Mouse (Mus musculus) monocyte, adult 5-6 weeks (primary cell): ENCODE results near the gene Zxdc. TPM values are rescaled to one million over a fixed set of nuclear protein-coding genes. Genes with fewer than 3 reads are reported as not detected.

ENCODE experiments used
- ATAC-seq: fragments of 153-309, 156-312 bp; replicated peaks from 2 replicates; pipeline ENCODE4 v1.8.0; 2017; ENCODE audit warnings: mild to moderate bottlenecking; ENCODE audit not compliant: low TSS enrichment, insufficient number of reproducible peaks, severe bottlenecking, poor library complexity, low FRiP score
- total RNA-seq: library from RNA; stranded (forward); fragments of 200-1000, 200-491, 200-594 nt; gene quantifications from 3 replicates; pipeline ENCODE4 v1.2.3, GENCODE M21; 2017

Zxdc gene
- total RNA-seq, 1 experiment from 2014 or later = 7.6 TPM

DNA sequence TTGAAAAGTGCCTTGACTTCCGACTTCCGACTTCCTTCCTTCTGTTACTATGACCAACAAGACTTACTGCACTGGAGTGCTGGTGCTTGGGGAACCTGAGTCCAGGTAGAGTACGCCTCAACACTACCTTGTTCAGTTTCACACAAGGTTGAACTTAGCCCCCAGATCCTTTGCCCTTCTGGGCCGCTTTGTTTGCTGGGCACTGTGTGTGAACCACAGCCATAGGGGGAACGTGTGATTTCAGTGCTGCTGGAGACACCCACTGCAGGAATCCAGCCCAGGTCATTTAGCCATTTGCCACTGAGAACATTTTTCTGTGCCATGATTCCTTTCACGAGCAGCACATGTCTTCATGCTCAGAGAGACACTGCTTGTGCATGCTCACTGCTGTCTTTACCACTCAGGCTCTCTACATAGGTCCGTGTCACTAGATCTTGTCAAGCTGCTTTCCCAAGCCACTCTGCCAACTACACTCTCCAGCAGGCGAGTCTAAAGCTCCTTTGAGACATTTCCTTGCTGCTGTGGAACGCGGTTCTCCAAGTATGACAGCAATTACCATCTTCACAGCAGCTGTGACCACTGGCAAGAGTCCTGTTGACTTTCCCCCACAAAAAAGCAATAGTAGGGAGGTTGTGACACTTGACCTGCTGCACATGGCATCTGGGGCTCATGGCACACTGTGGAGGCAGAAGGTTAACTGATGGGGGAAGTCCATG is 67.1 kb downstream of the Zxdc start:
- ATAC-seq = no peak

DNA sequence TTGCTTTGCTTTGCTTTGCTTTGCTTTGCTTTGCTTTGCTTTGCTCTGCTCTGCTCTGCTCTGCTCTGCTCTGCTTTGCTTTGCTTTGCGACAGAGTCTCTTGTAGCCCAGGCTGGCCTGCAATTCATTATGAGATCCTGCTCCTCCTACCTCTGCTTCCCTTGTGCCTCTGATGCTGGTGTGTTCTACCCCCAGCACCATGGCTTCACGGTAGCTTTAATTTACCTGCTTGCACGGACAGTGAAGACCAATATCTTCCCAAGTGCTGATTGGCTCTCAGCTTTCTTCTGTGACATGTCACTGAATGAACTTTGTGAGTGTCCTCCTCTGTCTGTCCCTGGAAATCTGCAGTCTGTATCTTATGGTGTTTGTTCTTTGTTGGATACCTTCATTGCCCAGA is 67.7 kb downstream of the Zxdc start:
- no peak for ATAC-seq

DNA sequence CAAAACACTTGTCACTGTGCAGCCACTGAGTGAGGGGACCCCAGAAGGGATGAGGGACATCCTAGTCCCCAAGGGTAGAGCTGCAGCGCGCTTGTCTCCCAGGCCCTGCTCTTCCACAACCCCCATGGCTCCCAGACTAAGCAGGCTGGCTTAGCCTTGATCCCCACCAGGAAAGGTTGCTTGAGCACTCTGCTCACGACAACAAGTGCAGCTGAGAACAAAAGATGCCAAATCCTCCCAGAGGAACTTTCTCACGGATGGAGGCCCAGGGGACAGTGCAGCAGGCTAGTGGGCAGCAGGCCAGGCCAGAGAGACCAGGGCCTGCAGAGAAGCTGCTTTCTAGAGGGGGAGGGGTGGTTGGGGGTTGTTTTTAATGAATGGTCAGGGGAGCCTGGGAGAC is 77.6 kb downstream of the Zxdc start:
- no peak for ATAC-seq

DNA sequence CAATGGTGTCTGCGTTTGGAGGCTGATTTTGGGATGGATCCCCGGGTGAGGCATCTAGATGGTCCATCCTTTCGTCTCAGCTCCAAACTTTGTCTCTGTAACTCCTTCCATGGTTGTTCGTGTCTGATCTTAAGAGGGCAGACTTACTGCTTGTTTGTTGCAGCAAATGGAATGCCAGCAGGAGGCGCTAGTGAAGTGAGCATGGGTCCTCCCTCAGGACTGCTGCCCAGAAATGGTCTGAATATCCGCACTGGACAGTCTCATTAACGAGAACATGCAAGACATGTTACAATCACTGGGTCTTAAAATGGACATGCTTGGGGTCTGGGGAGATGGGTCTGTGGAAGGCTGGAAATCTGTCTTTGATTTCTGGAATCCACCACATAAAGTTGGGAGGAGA is 80.9 kb downstream of the Zxdc start:
- ATAC-seq = no peak

DNA sequence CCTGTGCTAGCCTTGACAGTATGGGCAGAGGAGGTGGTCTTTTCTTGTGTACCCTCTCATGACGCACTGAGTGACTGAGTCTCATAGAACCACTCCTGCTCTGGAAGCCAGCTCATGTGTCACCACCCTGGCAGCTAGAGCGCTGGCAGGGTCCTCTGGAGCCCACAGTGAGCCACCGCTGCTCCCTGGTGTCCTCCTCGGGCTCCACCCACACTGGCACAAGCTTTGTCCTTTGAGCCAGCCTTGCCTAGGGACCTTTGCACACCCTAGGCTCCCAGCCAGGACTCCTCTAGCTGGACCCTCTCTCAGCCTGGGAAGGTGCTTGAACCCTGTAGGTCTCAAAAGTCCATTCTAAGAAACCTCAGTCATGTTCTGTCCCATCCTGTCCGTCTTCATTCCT is 81.4 kb downstream of the Zxdc start:
- no peak for ATAC-seq

DNA sequence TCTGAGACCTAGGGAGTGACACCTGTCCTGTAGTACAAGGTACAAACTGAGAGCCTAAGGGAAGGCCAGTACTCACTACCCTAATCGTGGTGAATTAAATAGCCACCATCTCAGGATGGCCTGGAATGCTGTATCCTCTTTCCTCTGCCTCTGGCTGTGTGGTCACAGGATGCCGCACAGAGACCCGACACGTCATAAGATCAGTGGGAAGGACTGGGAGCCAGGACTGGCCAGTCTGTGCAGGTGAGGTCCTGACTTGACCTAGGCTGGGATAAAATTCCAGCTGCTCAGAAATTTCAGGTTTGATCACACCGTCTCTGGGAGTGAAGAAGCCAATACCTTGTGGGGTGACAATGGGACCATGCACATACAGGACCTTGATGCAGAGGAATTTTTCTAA is 82.2 kb downstream of the Zxdc start:
- no peak for ATAC-seq

DNA sequence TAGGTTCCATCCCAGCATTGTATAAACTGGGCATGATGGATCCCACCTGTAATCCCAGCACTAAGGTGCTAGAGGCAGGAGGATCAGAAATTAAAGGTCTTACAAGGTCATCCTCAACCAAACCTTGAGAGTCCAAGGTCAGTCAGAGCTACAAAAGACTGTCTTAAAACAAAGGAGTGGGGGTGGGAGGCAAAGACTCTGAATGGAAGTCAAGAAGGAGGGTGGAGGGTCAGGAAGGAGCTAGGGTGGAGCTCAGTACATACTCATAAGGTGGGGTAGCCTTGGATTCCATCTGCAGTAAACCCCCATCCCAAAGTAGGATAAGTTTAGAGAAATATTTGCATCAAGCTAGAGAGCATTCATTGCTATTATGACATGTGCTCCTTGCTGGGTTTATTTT is 83.3 kb downstream of the Zxdc start:
- no peak for ATAC-seq

Other genes starting within 250 kb of the Zxdc start
- not detected in 3 replicates for gene Vmn1r51, start 246.9 kb upstream of the Zxdc start, total RNA-seq
- gene Vmn1r52, start 194.7 kb upstream of the Zxdc start, total RNA-seq = not detected in 3 replicates
- gene V1ra8, start 166.7 kb upstream of the Zxdc start, total RNA-seq = not detected in 3 replicates
- gene Vmn1r53, start 145.1 kb upstream of the Zxdc start, total RNA-seq = not detected in 3 replicates
- gene Vmn1r54, start 123.2 kb upstream of the Zxdc start, total RNA-seq = not detected in 3 replicates
- gene BC048671, start 68.3 kb upstream of the Zxdc start, total RNA-seq = not detected in 3 replicates
- 4.2 to 5.0 TPM in 2 of 3 replicates, not detected in the other for gene Chst13, start 44.3 kb upstream of the Zxdc start, total RNA-seq
- not detected in 3 replicates for gene Uroc1, start 36.2 kb upstream of the Zxdc start, total RNA-seq
- not detected in 3 replicates for gene Cfap100, start 59.3 kb downstream of the Zxdc start, total RNA-seq
- gene Klf15, start 93.1 kb downstream of the Zxdc start, total RNA-seq = not detected in 3 replicates
- 0.68 to 2.9 TPM in 2 of 3 replicates, not detected in the other for gene Aldh1l1, start 116.9 kb downstream of the Zxdc start, total RNA-seq
- 10.1 to 17.7 TPM (median 15.7 TPM) in 3 replicates for gene Slc41a3, start 235.2 kb downstream of the Zxdc start, total RNA-seq